Mouse (Mus musculus) testis, postnatal 14 days (tissue): Measurements from ENCODE around the gene Edn3.
A peak's percentile ranks its signal among the peaks of the same experiment; 100 is the strongest.

Experiments used
- DNase-seq: peaks from one replicate; pipeline ENCODE4 v3.0.0; 2021; ENCODE audit warnings: low spot score

The Edn3 gene

DNA sequence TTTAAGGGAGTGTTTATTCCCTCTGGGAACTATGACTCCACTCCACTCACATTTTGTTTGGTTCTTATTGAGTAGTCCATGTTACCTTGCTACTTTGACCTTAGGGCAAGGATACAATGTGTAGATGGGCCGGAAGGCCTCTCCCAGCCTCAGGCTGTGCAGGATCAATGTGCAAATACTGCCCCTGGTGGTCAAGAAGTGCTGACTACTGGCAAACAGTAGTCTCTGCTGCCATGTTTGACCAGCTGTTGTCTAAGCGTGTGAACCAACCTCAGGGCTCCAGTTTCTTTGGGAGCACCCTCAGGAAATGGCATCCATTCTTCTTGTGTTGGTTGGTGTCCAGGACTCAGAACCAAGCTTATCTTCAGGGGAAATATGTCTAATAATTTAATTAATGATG, 36.6 kb downstream of the Edn3 start:
- DNase-seq: peak; percentile 10

DNA sequence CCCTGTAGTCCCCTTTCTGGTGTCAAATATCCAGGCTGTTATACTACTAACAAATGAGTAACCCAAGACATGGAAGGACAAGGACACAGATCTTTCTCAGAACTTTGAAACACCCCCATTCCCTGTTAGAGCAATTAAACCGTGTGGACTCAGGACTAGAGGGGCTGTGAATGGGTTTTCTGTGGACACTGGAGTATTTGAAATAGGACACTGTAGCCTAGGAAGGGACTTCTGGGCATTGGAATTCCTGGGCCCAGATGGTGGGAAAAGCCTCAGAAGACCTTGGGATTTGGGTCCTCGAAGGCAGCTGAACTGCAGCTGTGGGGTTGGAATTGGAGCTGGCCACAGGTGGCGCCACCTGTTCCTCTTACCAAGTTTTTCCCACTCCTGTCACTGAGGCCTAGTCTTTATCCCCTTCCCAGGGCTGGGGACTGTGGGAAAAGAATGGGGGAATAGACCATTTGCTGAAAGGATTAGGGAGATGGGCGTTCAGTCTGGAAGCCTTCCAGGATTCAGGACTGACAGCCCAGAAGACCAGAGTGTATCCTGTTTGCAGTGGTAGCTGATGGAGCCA, 37.2 kb downstream of the Edn3 start:
- DNase-seq: no peak

DNA sequence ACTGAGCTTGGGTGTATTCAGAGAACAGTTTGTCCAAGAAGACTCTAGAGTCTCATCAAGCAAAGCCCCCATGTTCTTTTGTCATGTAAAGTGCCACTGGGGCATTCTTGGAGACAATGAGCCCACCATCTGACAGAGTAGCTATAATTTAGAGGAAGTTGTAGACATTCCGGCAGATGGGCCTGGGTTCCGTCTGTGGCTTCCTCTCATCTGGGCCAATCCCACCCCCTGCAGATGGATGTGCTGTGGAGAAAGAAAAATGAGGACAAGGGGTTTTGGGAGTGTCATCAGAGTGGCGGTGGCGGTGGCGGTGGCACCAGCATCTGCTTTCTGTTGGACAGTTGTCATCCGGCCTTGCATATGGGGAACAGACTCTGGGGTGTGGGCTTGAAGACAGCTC, 42.0 kb downstream of the Edn3 start:
- DNase-seq: no peak

DNA sequence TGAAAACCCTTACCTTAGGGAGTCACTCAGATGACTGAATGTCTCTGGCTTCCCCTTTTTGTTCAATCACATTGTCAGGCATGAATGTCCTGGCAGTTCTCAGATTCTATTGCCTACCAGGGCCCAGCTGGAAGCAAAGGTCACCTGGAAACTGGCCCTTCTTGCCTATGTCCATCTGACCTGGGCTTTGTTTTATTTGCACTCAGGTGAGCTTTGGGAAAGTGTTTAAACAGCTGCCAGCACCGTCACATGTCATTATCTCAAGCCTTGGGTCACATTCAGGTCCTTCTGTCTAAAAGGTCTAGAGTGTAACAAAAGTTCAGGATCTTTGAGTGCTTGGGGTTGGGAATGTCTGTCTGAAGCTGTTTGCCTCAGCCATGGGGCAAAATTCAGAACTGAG, 43.2 kb downstream of the Edn3 start:
- DNase-seq: no peak

DNA sequence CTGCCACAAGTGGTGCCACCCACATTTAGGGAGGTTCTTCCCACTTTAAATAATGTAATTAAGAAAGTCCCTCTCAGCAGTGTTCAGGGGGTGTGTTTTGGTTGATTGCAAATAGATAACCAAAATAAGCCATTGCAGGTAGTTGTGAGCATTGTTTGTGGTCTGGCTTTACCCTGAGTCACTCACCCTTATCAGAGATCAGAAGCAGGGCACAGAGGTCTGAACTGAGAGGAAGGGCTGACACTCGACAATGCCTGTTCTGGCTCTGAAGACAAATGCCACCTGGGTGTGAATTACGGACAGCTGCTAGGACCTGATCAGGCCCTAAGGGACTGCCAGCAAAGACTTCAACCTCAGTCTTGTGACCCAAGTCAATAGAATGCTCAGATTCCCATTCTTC, 47.5 kb downstream of the Edn3 start:
- DNase-seq: no peak

DNA sequence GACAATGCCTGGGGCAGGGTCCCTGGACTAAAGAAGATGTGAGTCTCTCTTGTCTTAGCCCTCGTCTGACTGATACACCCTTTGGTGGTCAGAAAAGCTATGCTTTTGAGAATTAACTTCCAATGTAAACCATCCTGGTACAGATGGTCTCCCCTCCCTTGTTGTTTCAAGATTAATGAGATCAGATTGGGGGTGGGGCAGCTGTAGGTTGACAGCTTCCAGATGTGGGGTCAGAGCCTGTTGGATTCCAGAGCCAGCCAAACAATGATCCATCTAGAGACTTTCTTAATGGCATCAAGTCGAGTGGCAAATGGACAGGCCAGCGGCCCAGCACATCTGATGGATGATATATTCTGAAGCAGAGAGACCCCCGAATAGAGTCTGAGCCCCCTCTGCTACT, 48.9 kb downstream of the Edn3 start:
- DNase-seq: no peak

DNA sequence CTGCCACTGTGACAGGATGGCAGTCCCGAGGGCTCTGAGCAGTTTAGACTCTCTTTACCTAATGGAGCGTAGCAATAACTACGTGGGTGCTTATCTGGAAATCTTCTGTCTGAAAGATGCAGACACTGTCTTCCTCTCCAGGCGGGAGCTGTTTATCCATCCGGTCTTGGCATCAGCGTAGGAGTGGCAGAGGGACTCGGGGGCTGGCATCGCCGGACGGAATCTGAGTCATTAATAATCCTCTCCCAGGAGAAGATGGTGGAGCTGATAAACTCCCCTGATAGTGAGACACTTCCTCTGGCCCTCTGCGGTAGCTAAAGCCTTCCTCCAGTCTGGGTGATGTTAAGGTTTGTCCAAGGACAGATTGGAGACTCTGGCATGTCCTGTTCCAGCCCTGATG, 52.9 kb downstream of the Edn3 start:
- DNase-seq: no peak

DNA sequence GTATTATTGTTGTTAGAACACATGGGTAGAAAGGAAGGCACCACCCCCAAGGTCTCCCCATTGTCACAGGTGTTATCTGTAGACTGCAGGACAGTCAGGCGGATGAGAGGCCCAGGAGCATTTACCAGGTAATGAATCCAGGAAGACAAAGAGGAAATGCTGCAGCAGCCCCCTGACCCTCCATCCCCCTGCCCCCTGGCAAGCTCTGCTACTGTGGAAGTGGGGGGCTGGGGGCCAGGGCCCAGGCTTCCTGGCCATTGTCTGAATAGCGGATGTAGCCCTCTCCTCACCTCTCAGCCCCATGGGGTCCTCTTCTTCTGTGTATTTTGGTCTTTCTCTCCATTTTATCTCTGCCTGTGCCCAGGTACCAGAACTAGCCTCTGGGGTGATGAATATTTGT, 55.7 kb downstream of the Edn3 start:
- DNase-seq: no peak

DNA sequence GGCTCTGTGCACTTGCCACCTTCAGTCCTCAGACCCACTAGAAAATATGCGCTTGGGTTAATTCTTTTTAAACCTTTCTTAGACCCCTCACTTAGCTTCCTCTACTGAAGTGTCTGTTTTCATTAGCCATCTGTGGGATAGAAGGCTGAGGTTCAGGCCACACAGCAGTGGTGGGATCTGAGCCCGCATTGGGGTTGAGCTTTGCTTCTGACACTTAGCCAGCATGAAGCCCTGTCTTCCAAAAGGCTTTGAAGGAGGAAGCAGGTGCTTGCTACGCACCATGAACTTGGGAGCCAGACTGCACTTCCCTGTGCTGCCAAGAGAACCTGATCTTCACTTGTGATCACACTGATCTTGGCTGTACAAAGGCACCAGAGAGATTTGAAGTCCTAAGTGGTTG, 59.9 kb downstream of the Edn3 start:
- no peak for DNase-seq

DNA sequence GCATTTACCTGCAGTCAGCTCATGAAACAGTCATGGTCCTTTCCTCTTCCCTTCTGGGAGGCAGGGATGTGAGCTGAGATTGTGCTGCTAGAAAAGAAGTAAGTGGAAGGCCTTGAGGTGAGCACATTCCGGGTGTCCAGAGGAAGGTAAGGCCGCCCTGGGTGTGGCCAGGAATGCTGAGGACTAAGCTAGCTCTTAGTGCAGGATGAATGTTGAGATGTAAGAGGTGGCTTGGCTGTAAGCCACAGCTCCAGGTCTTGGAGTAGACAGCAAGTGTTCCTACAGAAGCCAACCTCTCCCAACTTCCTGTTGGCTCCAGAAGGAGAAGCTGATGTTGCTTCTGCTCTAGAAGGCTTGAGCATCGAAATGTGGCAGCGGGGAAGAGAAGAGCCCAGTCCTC, 67.4 kb downstream of the Edn3 start:
- DNase-seq: no peak

DNA sequence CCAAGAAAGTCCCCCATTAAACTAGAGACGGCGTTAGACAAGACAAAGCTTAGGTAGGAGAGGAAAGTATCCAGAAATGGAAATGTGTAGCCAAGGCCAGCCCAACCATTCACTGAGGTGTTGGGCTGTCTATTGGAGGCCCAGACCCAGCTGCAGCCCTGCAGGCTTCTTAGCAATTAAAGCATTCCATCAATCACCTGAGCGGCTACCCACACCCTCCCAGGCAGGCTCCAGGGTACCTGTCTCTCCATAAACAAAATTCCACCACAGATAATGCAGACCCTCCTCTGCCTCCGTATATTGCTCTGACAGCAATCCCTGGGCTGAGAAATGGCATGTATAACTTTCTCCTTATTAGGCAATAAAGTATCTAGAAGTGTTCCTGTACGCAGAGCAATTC, 73.2 kb downstream of the Edn3 start:
- DNase-seq: no peak
